Mouse (Mus musculus): ENCODE measurements around the gene Sema4g.

DNA sequence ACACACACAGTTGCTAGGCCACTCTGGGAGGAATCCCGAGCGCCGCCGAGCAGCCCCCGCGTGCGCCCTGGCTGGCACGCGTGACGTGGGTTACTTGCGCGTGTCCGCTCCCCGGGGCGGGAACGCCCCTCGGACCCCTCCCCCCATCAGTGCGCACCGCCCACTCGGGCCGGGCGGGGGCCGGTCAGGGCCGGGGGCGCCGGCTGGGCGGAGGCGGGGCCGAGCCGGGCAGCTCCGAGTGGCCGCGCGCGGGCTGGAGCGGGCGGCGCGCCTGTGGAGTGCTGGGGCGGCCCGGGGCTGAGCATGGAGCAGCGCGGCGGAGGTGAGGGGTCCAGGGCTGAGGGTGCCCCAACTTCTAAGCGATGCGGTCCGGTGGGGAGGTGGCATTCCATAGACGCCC lies 29.0 kb downstream of the Sema4g start:
- no peak for TF ChIP-seq CTCF (conservative IDR thresholded peaks at IDR 0.05; ENCODE audit: low read length)
- TF ChIP-seq POU5F1 (IDR thresholded peaks at IDR 0.05; ENCODE audit: borderline replicate concordance, low read length): no peak
